Mouse (Mus musculus) spleen, adult 2 months (tissue): ENCODE measurements around the gene Ddx39. TPM values are rescaled to one million over a fixed set of nuclear protein-coding genes. Genes with fewer than 3 reads are reported as not detected.
A peak's percentile ranks its signal among the peaks of the same experiment; 100 is the strongest.

ENCODE experiments used
- DNase-seq, 2 experiments: peaks; one replicate each; pipeline versions ENCODE4 v3.0.0 to v3.0.0-alpha.2; 2012 to 2021; ENCODE audit warnings: low spot score in 2 of 2, low read depth in 1 of 2
- H3K27ac ChIP-seq: fragments of 200-500 bp; 2 replicates; pipeline ENCODE4 v1.5.1; 2012; ENCODE audit warnings: low read length, inconsistent platforms; ENCODE audit not compliant: insufficient read depth
- H3K27me3 ChIP-seq: fragments of 200-500 bp; 2 replicates; pipeline ENCODE4 v1.6.1; 2012; ENCODE audit warnings: mild to moderate bottlenecking, moderate library complexity, low read length, inconsistent platforms; ENCODE audit not compliant: control insufficient read depth, insufficient read depth
- H3K36me3 ChIP-seq: fragments of 200-500 bp; 2 replicates; pipeline ENCODE4 v1.6.1; 2012; ENCODE audit warnings: mild to moderate bottlenecking, low read length, inconsistent platforms; ENCODE audit not compliant: control insufficient read depth, insufficient read depth
- H3K4me1 ChIP-seq: fragments of 200-500 bp; 2 replicates; pipeline ENCODE4 v1.6.1; 2011; ENCODE audit warnings: inconsistent platforms; ENCODE audit not compliant: control insufficient read depth, insufficient read depth, insufficient read length
- H3K4me3 ChIP-seq: fragments of 200-500 bp; 2 replicates; pipeline ENCODE4 v1.5.1; 2011; ENCODE audit warnings: mild to moderate bottlenecking, inconsistent platforms; ENCODE audit not compliant: insufficient read depth, insufficient read length; ENCODE audit errors: extremely low read depth
- CTCF ChIP-seq: fragments of 200-500 bp; IDR thresholded peaks from 2 replicates; pipeline ENCODE4 v1.5.1; 2011; ENCODE audit warnings: mild to moderate bottlenecking, inconsistent platforms; ENCODE audit not compliant: insufficient read depth, insufficient read length, insufficient replicate concordance; ENCODE audit errors: extremely low read depth
- POLR2A ChIP-seq: fragments of 200-500 bp; IDR thresholded peaks from 2 replicates; pipeline ENCODE4 v1.6.1; 2011; ENCODE audit warnings: low read depth, low read length, inconsistent platforms
- WGBS: fragments of 180-500 bp; shearing (Covaris S2); methylation state at CpG from one replicate; pipeline ENCODE4 v1.1.7; 2018; 5-methylcytosine and 5-hydroxymethylcytosine counted together
- polyA plus RNA-seq: library from polyadenylated mRNA; depleted of rRNA; stranded (reverse); fragments of >200 nt; gene quantifications from 2 replicates; pipeline ENCODE4 v1.2.3, GENCODE M21; 2012; rRNA removed

Ddx39 gene
- polyA plus RNA-seq, 1 experiment = 52.9 TPM

- Histone ChIP-seq H3K27ac (peak overlapping the region; percentile 85), H3K4me3 (peak overlapping the region; percentile 49), H3K36me3 (no peaks in the 10 kb centered on the region), H3K27me3 (no peaks in the 10 kb centered on the region), H3K4me1 (peaks cover 25% of the 10 kb centered on the region; the same call in 1 of the 2 replicates)
- TF ChIP-seq CTCF = no peak
- peak; percentile 10; the same call in 1 of the 2 replicates for TF ChIP-seq POLR2A
- DNase-seq = peak; percentile 45 to 59
- WGBS = 29% methylated on average over 25 of the region's 25 CpGs
Measured at GRCm38 (mm10) chr8:83772701-83773451, 57.9 kb downstream of the Ddx39 start.

- WGBS = 31% methylated on average over 6 of the region's 6 CpGs
- H3K4me3 ChIP-seq = peak overlapping the region; percentile 26; the same call in 1 of the 2 replicates
- H3K36me3 ChIP-seq = no peaks in the 10 kb centered on the region
- H3K4me1 ChIP-seq = peaks cover 21% of the 10 kb centered on the region; the same call in 1 of the 2 replicates
- H3K27ac ChIP-seq = peak overlapping the region; percentile 85
- no peaks in the 10 kb centered on the region for H3K27me3 ChIP-seq
- DNase-seq = no peak
- no peak for TF ChIP-seq CTCF
- TF ChIP-seq POLR2A = no peak
Measured at GRCm38 (mm10) chr8:83773452-83773846, 58.5 kb downstream of the Ddx39 start.

GRCm38 (mm10) chr8:83774221-83774620 lies 59.2 kb downstream of the Ddx39 start:
- no peaks in the 10 kb centered on the region for H3K36me3 ChIP-seq
- no peak for DNase-seq
- WGBS = 87% methylated on average over 2 of the region's 2 CpGs
- no peaks in the 10 kb centered on the region for H3K27me3 ChIP-seq
- peak overlapping the region; percentile 47; the same call in 1 of the 2 replicates for H3K27ac ChIP-seq
- H3K4me1 ChIP-seq = peaks cover 15% of the 10 kb centered on the region; the same call in 1 of the 2 replicates
- no peak overlapping the region for H3K4me3 ChIP-seq
- TF ChIP-seq CTCF (no peak), POLR2A (no peak)

Other genes starting within 250 kb of the Ddx39 start
- not detected in 2 replicates for gene Olfr370, start 179.4 kb upstream of the Ddx39 start, polyA plus RNA-seq
- gene Ndufb7, start 148.5 kb upstream of the Ddx39 start, polyA plus RNA-seq = 169 and 246 TPM in 2 replicates
- 309 and 381 TPM in 2 replicates for gene Tecr, start 107.2 kb upstream of the Ddx39 start, polyA plus RNA-seq
- gene Dnajb1, start 107.0 kb upstream of the Ddx39 start, polyA plus RNA-seq = 24.9 and 30.8 TPM in 2 replicates
- 27.7 and 32.5 TPM in 2 replicates for gene Gipc1, start 62.5 kb upstream of the Ddx39 start, polyA plus RNA-seq
- gene Ptger1, start 48.5 kb upstream of the Ddx39 start, polyA plus RNA-seq = 2.3 TPM in 2 replicates
- 165 and 208 TPM in 2 replicates for gene Pkn1, start 16.0 kb upstream of the Ddx39 start, polyA plus RNA-seq
- 232 and 275 TPM in 2 replicates for gene Adgre5, start 26.1 kb downstream of the Ddx39 start, polyA plus RNA-seq
- gene Adgrl1, start 184.9 kb downstream of the Ddx39 start, polyA plus RNA-seq = 28.9 and 41.2 TPM in 2 replicates
- gene Gm10644, start 240.0 kb downstream of the Ddx39 start, polyA plus RNA-seq = 1.2 and 1.3 TPM in 2 replicates
- gene Asf1b, start 240.3 kb downstream of the Ddx39 start, polyA plus RNA-seq = 33.2 and 38.4 TPM in 2 replicates